Mouse (Mus musculus) spleen, adult 2 months (tissue): ENCODE measurements around the gene Dusp8. TPM values are rescaled to one million over a fixed set of nuclear protein-coding genes. Genes with fewer than 3 reads are reported as not detected.

Experiments
- DNase-seq, 2 experiments: peaks; one replicate each; pipeline versions ENCODE4 v3.0.0 to v3.0.0-alpha.2; 2012 to 2021; ENCODE audit warnings: low spot score in 2 of 2, low read depth in 1 of 2
- H3K27ac ChIP-seq: fragments of 200-500 bp; 2 replicates; pipeline ENCODE4 v1.5.1; 2012; ENCODE audit warnings: low read length, inconsistent platforms; ENCODE audit not compliant: insufficient read depth
- H3K27me3 ChIP-seq: fragments of 200-500 bp; 2 replicates; pipeline ENCODE4 v1.6.1; 2012; ENCODE audit warnings: mild to moderate bottlenecking, moderate library complexity, low read length, inconsistent platforms; ENCODE audit not compliant: control insufficient read depth, insufficient read depth
- H3K36me3 ChIP-seq: fragments of 200-500 bp; 2 replicates; pipeline ENCODE4 v1.6.1; 2012; ENCODE audit warnings: mild to moderate bottlenecking, low read length, inconsistent platforms; ENCODE audit not compliant: control insufficient read depth, insufficient read depth
- H3K4me1 ChIP-seq: fragments of 200-500 bp; 2 replicates; pipeline ENCODE4 v1.6.1; 2011; ENCODE audit warnings: inconsistent platforms; ENCODE audit not compliant: control insufficient read depth, insufficient read depth, insufficient read length
- H3K4me3 ChIP-seq: fragments of 200-500 bp; 2 replicates; pipeline ENCODE4 v1.5.1; 2011; ENCODE audit warnings: mild to moderate bottlenecking, inconsistent platforms; ENCODE audit not compliant: insufficient read depth, insufficient read length; ENCODE audit errors: extremely low read depth
- CTCF ChIP-seq: fragments of 200-500 bp; IDR thresholded peaks from 2 replicates; pipeline ENCODE4 v1.5.1; 2011; ENCODE audit warnings: mild to moderate bottlenecking, inconsistent platforms; ENCODE audit not compliant: insufficient read depth, insufficient read length, insufficient replicate concordance; ENCODE audit errors: extremely low read depth
- POLR2A ChIP-seq: fragments of 200-500 bp; IDR thresholded peaks from 2 replicates; pipeline ENCODE4 v1.6.1; 2011; ENCODE audit warnings: low read depth, low read length, inconsistent platforms
- WGBS: fragments of 180-500 bp; shearing (Covaris S2); methylation state at CpG from one replicate; pipeline ENCODE4 v1.1.7; 2018; 5-methylcytosine and 5-hydroxymethylcytosine counted together
- polyA plus RNA-seq: library from polyadenylated mRNA; depleted of rRNA; stranded (reverse); fragments of >200 nt; gene quantifications from 2 replicates; pipeline ENCODE4 v1.2.3, GENCODE M21; 2012

The Dusp8 gene
- polyA plus RNA-seq, 1 experiment: 3.5 TPM

GRCm38 (mm10) chr7:142070458-142071211 is 25.0 kb downstream of the Dusp8 start:
- H3K27me3 ChIP-seq: peaks cover 1% of the 10 kb centered on the region; the same call in 1 of the 2 replicates
- H3K4me3 ChIP-seq: no peak overlapping the region
- no peak for TF ChIP-seq POLR2A
- peak; percentile 85 for TF ChIP-seq CTCF
- H3K4me1 ChIP-seq: no peaks in the 10 kb centered on the region
- peak; percentile 17 to 58 for DNase-seq
- H3K36me3 ChIP-seq: no peaks in the 10 kb centered on the region
- WGBS: 21% methylated on average over 13 of the region's 13 CpGs
- H3K27ac ChIP-seq: no peak overlapping the region

DNA sequence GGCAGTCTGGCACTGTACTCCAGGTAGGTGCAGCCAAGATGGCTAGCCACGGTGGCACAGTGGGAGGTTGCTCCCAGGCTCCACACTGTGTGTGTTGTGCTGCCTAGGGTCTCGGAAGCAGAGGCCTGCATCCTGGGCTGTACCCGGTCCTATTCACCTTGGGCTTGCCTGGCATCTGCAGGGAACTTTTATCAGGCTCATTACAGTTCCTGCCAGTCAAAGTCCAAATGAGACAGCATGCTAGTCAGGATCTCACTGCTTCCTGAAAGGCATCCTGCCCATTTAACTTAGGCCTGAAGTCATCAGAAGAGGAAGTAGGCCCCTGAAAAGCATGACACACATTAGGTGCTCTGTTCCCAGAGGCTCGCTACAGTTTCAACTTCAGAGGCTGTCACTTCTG is 27.2 kb downstream of the Dusp8 start:
- Histone ChIP-seq H3K36me3 (no peaks in the 10 kb centered on the region), H3K4me1 (no peaks in the 10 kb centered on the region), H3K27me3 (peaks cover 1% of the 10 kb centered on the region; the same call in 1 of the 2 replicates), H3K27ac (no peak overlapping the region), H3K4me3 (no peak overlapping the region)
- 45% methylated on average over 4 of the region's 4 CpGs for WGBS
- DNase-seq: no peak
- TF ChIP-seq POLR2A (no peak), CTCF (no peak)

DNA sequence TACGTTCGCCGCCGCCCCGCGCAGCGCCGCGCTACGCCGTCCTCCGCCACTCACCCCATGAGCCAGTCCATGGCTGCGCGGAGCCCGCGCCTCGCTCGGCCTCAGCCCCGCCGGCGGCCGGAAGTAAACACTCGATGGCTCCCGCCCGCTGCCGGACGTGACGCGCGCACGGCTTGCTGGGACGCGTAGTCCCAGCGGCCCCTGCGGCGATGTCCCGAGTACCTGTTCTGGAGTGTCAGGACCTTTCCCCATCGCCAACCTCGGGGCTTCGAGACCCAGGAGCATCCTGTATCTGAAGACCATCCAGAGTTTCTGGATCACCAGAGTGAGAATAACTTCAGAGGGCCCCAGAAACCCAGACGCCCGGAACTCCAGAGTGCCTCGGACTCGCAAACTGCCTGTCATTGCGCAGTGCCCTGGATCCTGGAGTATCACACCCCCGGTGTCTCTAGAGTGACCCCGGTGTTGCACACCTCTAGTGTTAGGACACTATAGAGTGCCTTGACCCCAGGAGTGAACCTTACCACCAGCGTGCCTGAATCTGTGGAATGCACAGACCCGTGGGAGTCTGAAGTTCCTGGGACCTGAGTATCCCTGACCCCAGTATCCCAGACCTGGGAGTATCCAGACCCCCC is 34.6 kb downstream of the Dusp8 start, which contains the start of gene Mob2:
Gene Mob2 (minus strand): TSS at position 135 of the 635 bp plus-strand sequence.
- H3K36me3 ChIP-seq: no peaks in the 10 kb centered on the region
- peak within 1 kb of the TSS; percentile 78 for H3K27ac ChIP-seq
- TF ChIP-seq CTCF: no peak
- peak; percentile 83 for TF ChIP-seq POLR2A
- WGBS: 1% methylated on average over 49 of the region's 49 CpGs
- H3K27me3 ChIP-seq: no peaks in the 10 kb centered on the region
- peak; percentile 64 to 86 for DNase-seq
- peaks cover 20% of the 10 kb centered on the region; the same call in 1 of the 2 replicates for H3K4me1 ChIP-seq
- peak within 1 kb of the TSS; percentile 85 for H3K4me3 ChIP-seq

DNA sequence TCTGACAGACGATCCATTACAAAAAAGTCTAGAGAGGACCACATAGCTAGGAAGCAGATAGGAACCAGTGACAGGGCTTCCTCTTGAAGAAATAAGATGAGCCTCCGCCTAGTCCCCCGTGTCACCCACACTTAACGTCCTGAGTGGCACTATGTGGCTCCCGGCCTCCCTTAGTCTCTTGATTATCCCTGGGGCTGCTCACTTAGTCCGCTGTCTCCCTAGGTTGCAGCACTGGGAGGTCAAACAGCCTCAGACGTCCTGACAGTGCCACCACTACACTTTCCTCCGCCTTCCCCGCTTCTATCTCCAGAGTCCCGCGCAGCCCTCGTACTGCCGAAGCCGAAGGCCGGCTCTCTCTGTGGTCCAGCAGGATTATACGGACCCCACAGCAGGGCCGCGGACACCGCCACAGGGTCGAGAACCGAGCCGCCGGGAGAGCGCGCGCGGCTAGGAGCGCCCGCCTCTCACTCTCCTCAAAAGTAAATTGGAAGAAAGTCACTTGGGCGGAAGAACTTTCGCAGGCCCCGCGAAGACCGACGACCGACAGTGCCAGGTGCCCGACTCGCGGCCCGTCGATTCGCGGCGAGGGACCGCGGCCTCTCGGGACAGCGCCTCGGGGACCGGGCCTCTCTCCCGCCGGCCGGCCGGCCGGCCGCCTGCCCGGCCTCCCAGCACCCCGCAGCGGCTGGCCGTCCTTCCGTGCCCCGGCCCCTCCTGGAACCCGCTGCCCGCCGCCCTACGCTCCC is 35.3 kb downstream of the Dusp8 start:
- no peak for DNase-seq
- TF ChIP-seq CTCF: no peak
- no peak for TF ChIP-seq POLR2A
- H3K27me3 ChIP-seq: no peaks in the 10 kb centered on the region
- under 1% methylated on average over 66 of the region's 66 CpGs for WGBS
- peaks cover 21% of the 10 kb centered on the region; the same call in 1 of the 2 replicates for H3K4me1 ChIP-seq
- H3K27ac ChIP-seq: peak overlapping the region; percentile 78
- H3K4me3 ChIP-seq: peak overlapping the region; percentile 85
- H3K36me3 ChIP-seq: no peaks in the 10 kb centered on the region

DNA sequence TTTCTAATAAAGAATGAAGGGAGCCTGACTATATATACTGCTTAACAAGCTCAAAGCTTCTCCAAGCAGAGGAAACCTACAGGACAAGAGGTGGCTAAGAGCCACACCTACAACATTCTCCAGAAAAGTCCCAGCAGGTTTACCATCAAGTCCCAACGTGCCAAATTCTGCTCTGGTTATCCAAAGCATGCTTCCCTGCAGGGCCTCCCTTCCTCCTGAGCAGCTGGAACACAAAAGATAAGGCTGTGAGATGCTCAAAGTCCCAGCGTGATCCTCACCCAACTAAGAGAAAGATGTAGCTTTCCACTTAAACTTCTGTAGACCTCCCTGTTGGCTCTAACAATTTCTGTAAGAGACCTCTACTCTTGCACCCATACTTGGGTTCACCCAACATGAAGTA is 36.6 kb downstream of the Dusp8 start:
- Histone ChIP-seq H3K36me3 (no peaks in the 10 kb centered on the region), H3K4me3 (no peak overlapping the region), H3K4me1 (peaks cover 22% of the 10 kb centered on the region; the same call in 1 of the 2 replicates), H3K27me3 (no peaks in the 10 kb centered on the region), H3K27ac (no peak overlapping the region)
- no peak for DNase-seq
- 71% methylated on average over 2 of the region's 2 CpGs for WGBS
- TF ChIP-seq CTCF (no peak), POLR2A (no peak)

DNA sequence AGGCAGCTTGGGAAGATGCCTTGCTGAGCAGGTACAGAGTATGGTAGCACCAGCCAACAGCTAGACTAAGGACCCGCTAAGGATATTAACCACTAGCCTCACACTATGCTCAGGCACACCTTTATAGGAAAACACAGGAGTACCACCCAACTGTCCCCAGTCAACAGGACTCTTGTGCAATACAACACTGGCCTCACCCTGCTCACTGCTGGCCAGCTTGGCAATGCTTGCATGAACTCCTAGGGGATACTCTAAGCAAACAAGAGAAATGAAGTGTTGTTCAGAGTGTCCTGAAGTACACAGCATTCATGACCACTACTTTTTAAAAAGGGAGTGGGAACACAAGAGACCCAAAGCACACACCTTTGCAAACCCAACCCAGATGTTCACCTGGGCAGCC is 38.5 kb downstream of the Dusp8 start:
- 27% methylated on average over 1 of the region's 1 CpGs for WGBS
- TF ChIP-seq CTCF: no peak
- Histone ChIP-seq H3K27me3 (no peaks in the 10 kb centered on the region), H3K4me1 (peaks cover 22% of the 10 kb centered on the region; the same call in 1 of the 2 replicates), H3K4me3 (no peak overlapping the region), H3K27ac (no peak overlapping the region; the same call in 1 of the 2 replicates), H3K36me3 (no peaks in the 10 kb centered on the region)
- no peak for DNase-seq
